Mouse (Mus musculus) embryonic fibroblast, embryonic 13.5 days (primary cell): ENCODE data around the gene Ryr2.

Experiments used
- CTCF ChIP-seq: IDR thresholded peaks from 2 replicates; pipeline ENCODE4 v1.5.1; 2011; ENCODE audit warnings: mild to moderate bottlenecking, control low read depth, low read length, moderate library complexity, borderline replicate concordance; ENCODE audit not compliant: insufficient read depth
- POLR2A ChIP-seq: IDR thresholded peaks from 2 replicates; pipeline ENCODE4 v1.6.1; 2011; ENCODE audit warnings: low read depth, mild to moderate bottlenecking, control low read depth, low read length, moderate library complexity

DNA sequence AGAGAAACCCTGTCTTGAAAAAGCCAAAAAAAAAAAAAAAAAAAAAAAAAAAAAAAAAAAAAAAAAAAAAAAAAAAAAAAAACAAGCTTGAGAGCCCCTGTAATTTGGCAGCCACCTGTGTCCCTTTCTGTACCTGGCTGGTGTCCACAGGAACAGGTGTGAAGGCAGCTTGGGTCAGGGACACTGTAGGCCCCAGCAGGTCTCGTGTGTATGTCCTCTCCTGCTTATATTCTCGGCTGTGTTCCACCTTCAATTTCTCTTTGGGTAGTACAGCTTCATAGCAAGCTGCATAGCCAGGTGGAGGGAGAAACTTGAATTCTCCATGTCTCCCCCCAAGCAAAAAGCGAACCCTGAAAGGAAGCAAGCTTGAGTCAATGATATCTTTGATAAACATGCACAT lies 314.2 kb downstream of the Ryr2 start:
- TF ChIP-seq CTCF = no peak
- TF ChIP-seq POLR2A = no peak
